Mouse (Mus musculus) kidney, embryonic 14.5 days (tissue): ENCODE results near the gene Prrt4. TPM values are rescaled to one million over a fixed set of nuclear protein-coding genes. Genes with fewer than 3 reads are reported as not detected.

ENCODE experiments used
- ATAC-seq: fragments of 200-750 bp; cut with Nextera tagmentation; 2 replicates; pipeline ENCODE4 v1.8.0; 2017; ENCODE audit warnings: moderate number of reproducible peaks, mild to moderate bottlenecking, moderate TSS enrichment, moderate library complexity; ENCODE audit not compliant: low FRiP score, low TSS enrichment
- H3K27ac ChIP-seq: fragments of 300-500 bp; sonication (generic); 2 replicates; pipeline ENCODE4 v1.5.1; 2014; ENCODE audit warnings: low read depth, mild to moderate bottlenecking, low read length, moderate library complexity, mixed read lengths
- H3K27me3 ChIP-seq: fragments of 300-500 bp; sonication (generic); 2 replicates; pipeline ENCODE4 v1.6.1; 2014; ENCODE audit warnings: mild to moderate bottlenecking, low read length; ENCODE audit not compliant: control insufficient read depth, insufficient read depth
- H3K36me3 ChIP-seq: fragments of 300-500 bp; sonication (generic); 2 replicates; pipeline ENCODE4 v1.6.1; 2014; ENCODE audit warnings: low read length, mixed read lengths; ENCODE audit not compliant: control insufficient read depth, insufficient read depth
- H3K4me1 ChIP-seq: fragments of 300-500 bp; sonication (generic); 2 replicates; pipeline ENCODE4 v1.6.1; 2014; ENCODE audit warnings: low read length, mixed read lengths; ENCODE audit not compliant: control insufficient read depth, insufficient read depth
- H3K4me2 ChIP-seq: fragments of 300-500 bp; sonication (generic); replicated peaks from 2 replicates; pipeline ENCODE4 v1.6.1; 2014; ENCODE audit warnings: low read depth, mild to moderate bottlenecking, low read length
- H3K4me3 ChIP-seq: fragments of 300-500 bp; sonication (generic); 2 replicates; pipeline ENCODE4 v1.5.1; 2014; ENCODE audit warnings: mild to moderate bottlenecking, low read length
- H3K9ac ChIP-seq: fragments of 300-500 bp; sonication (generic); 2 replicates; pipeline ENCODE4 v1.6.1; 2014; ENCODE audit warnings: low read depth, mild to moderate bottlenecking, low read length, moderate library complexity
- H3K9me3 ChIP-seq: fragments of 300-500 bp; sonication (generic); 2 replicates; pipeline ENCODE4 v1.6.1; 2016; ENCODE audit warnings: low read length; ENCODE audit not compliant: control insufficient read depth
- WGBS: fragments of 180-500 bp; shearing (Covaris S2); extraction: QIAGEN DNeasy Blood & Tissue Kit; methylation state at CpG from one replicate; pipeline ENCODE4 v1.1.7; 2014; 5-methylcytosine and 5-hydroxymethylcytosine counted together
- polyA plus RNA-seq: library from polyadenylated mRNA; unstranded; fragments of >200 nt; fragmentation: Nextera tagmentation; extraction: Ambion mirVana; gene quantifications from 2 replicates; pipeline ENCODE4 v1.2.1, GENCODE M21; 2014

Gene Prrt4
- polyA plus RNA-seq, 1 experiment from 2014 or later: 0.96 TPM

GRCm38 (mm10) chr6:29187936-29188335, 8.6 kb upstream of the Prrt4 start:
- WGBS: 77% methylated on average over 1 of the region's 1 CpGs
- H3K9ac ChIP-seq: no peak overlapping the region
- peaks cover 3% of the 10 kb centered on the region; the same call in 1 of the 2 replicates for H3K27me3 ChIP-seq
- ATAC-seq: no peak
- no peaks in the 10 kb centered on the region for H3K36me3 ChIP-seq
- H3K27ac ChIP-seq: no peak overlapping the region
- H3K4me1 ChIP-seq: no peaks in the 10 kb centered on the region
- H3K4me2 ChIP-seq: no peak overlapping the region
- H3K4me3 ChIP-seq: no peak overlapping the region
- H3K9me3 ChIP-seq: no peaks in the 10 kb centered on the region

GRCm38 (mm10) chr6:29179843-29180242, 459 bp upstream of the Prrt4 start:
- Histone ChIP-seq H3K27me3 (peaks cover 17% of the 10 kb centered on the region; the same call in 1 of the 2 replicates), H3K4me1 (0 out of 2 replicates have a peak, but pooled peaks cover 4% of the 10 kb centered on the region), H3K27ac (no peak overlapping the region), H3K9ac (peak overlapping the region; percentile 71; the same call in 1 of the 2 replicates), H3K36me3 (no peaks in the 10 kb centered on the region), H3K4me2 (peak overlapping the region; percentile 97), H3K9me3 (no peaks in the 10 kb centered on the region), H3K4me3 (peak overlapping the region; percentile 61)
- 49% methylated on average over 8 of the region's 8 CpGs for WGBS
- no peak for ATAC-seq

- Histone ChIP-seq H3K27me3 (peaks cover 29% of the 10 kb centered on the region), H3K9ac (peak overlapping the region; percentile 71; the same call in 1 of the 2 replicates), H3K4me2 (peak overlapping the region; percentile 97), H3K9me3 (no peaks in the 10 kb centered on the region), H3K36me3 (no peaks in the 10 kb centered on the region), H3K27ac (no peak overlapping the region), H3K4me3 (peak overlapping the region; percentile 61), H3K4me1 (0 out of 2 replicates have a peak, but pooled peaks cover 4% of the 10 kb centered on the region)
- ATAC-seq: peak; percentile 44
- WGBS: 14% methylated on average over 16 of the region's 17 CpGs
These were observed 1.2 kb downstream of the Prrt4 start for GRCm38 (mm10) chr6:29177901-29178879.

GRCm38 (mm10) chr6:29175113-29175512, 4.3 kb downstream of the Prrt4 start:
- H3K4me1 ChIP-seq: peaks cover 9% of the 10 kb centered on the region; the same call in 1 of the 2 replicates
- H3K27me3 ChIP-seq: peaks cover 44% of the 10 kb centered on the region
- H3K9me3 ChIP-seq: no peaks in the 10 kb centered on the region
- no peak overlapping the region for H3K4me3 ChIP-seq
- ATAC-seq: no peak
- no peak overlapping the region for H3K27ac ChIP-seq
- 89% methylated on average over 3 of the region's 3 CpGs for WGBS
- H3K36me3 ChIP-seq: no peaks in the 10 kb centered on the region
- no peak overlapping the region for H3K9ac ChIP-seq
- no peak overlapping the region for H3K4me2 ChIP-seq

- no peaks in the 10 kb centered on the region for H3K36me3 ChIP-seq
- H3K27ac ChIP-seq: no peak overlapping the region
- H3K4me2 ChIP-seq: no peak overlapping the region
- peaks cover 48% of the 10 kb centered on the region for H3K27me3 ChIP-seq
- H3K9ac ChIP-seq: no peak overlapping the region
- H3K9me3 ChIP-seq: no peaks in the 10 kb centered on the region
- ATAC-seq: no peak
- 11% methylated on average over 7 of the region's 7 CpGs for WGBS
- H3K4me1 ChIP-seq: peaks cover 14% of the 10 kb centered on the region; the same call in 1 of the 2 replicates
- no peak overlapping the region for H3K4me3 ChIP-seq
These were observed 5.0 kb downstream of the Prrt4 start for GRCm38 (mm10) chr6:29174368-29174767.

- H3K4me2 ChIP-seq: peak overlapping the region; percentile 99
- no peak overlapping the region for H3K27ac ChIP-seq
- whole genome bisulfite sequencing: under 1% methylated on average over 40 of the region's 40 CpGs
- peaks cover 9% of the 10 kb centered on the region; the same call in 1 of the 2 replicates for H3K4me1 ChIP-seq
- ATAC-seq: peak; percentile 86
- peaks cover 60% of the 10 kb centered on the region for H3K27me3 ChIP-seq
- peak overlapping the region; percentile 50 for H3K4me3 ChIP-seq
- H3K9me3 ChIP-seq: no peaks in the 10 kb centered on the region
- H3K36me3 ChIP-seq: no peaks in the 10 kb centered on the region
- H3K9ac ChIP-seq: peak overlapping the region; percentile 65
These were observed 8.4 kb downstream of the Prrt4 start for GRCm38 (mm10) chr6:29170952-29171388.

GRCm38 (mm10) chr6:29170063-29170921, 9.1 kb downstream of the Prrt4 start:
- peaks cover 57% of the 10 kb centered on the region for H3K27me3 ChIP-seq
- H3K9me3 ChIP-seq: no peaks in the 10 kb centered on the region
- ATAC-seq: peak; percentile 64
- no peaks in the 10 kb centered on the region for H3K36me3 ChIP-seq
- peak overlapping the region; percentile 50 for H3K4me3 ChIP-seq
- H3K9ac ChIP-seq: peak overlapping the region; percentile 65
- no peak overlapping the region for H3K27ac ChIP-seq
- peaks cover 9% of the 10 kb centered on the region; the same call in 1 of the 2 replicates for H3K4me1 ChIP-seq
- peak overlapping the region; percentile 99 for H3K4me2 ChIP-seq
- under 1% methylated on average over 63 of the region's 63 CpGs for WGBS

- ATAC-seq: no peak
- Histone ChIP-seq H3K9me3 (no peaks in the 10 kb centered on the region), H3K9ac (peak overlapping the region; percentile 65; the same call in 1 of the 2 replicates), H3K4me3 (peak overlapping the region; percentile 50; the same call in 1 of the 2 replicates), H3K4me2 (peak overlapping the region; percentile 99), H3K36me3 (no peaks in the 10 kb centered on the region), H3K27me3 (peaks cover 54% of the 10 kb centered on the region), H3K27ac (no peak overlapping the region), H3K4me1 (peaks cover 9% of the 10 kb centered on the region; the same call in 1 of the 2 replicates)
- WGBS: 1% methylated on average over 12 of the region's 12 CpGs
These were observed 9.7 kb downstream of the Prrt4 start for GRCm38 (mm10) chr6:29169675-29170062.
